Mouse (Mus musculus): ENCODE results near the gene Fbxl17.

Gene Fbxl17

DNA sequence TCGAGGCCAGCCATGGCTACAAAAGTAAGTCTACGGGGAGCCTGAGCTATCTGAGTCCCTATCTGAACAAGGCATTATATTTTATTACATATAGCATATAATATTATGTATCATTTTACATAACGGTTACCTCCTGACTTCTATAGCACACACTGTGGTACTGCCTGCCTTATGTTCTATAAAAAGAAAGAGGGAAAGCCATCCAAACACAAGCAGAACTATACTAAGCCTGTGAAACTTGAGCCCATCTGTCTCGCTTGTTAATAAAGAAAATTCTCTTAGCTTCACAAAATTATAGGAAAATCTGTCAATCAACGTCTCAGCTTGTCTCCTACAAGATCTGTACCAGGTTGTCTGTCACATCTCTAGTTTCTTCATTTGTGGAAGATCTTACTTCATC, 173.6 kb downstream of the Fbxl17 start:
- DNase-seq (ENCODE audit: low spot score) = no peak

DNA sequence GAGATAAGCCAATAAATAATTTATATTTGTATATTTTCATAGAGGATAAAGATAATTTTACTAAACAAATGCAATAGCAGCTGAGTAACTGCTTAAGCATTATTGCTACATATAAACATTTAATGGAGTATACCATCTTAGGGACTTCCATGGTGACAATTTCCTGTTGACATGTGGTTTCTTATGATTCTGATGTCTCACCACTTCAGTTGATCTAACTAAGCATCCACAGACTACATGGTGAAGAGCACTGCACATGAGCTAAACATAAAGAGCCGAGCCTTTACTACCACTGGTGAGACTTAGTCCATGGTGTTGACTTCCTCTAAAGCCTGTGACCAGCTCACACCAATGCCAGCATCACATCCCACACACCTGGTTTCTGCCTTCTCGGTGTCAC, 175.1 kb downstream of the Fbxl17 start:
- DNase-seq (ENCODE audit: low spot score) = no peak

GRCm38 (mm10) chr17:63324039-63324438, 175.8 kb downstream of the Fbxl17 start:
- peak; percentile 72 for DNase-seq (ENCODE audit: low spot score)

DNA sequence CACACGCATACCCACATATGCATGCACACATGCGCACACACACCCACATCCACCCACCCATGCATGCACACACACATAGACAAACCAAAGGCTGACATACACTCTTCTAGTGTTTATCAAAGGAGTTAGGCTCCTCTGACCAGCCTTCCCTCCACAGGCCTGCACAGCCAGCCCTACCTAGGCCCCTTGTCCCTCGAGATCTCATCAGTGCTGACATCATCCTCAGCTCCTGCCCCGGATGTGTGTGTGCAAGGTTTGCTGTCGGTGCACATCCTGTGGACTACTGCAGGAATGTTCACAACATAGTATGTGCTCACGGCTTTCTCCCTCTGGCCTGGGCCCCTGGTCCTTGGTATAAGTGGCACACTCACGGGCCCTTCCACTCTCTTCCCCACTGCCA, 177.0 kb downstream of the Fbxl17 start:
- no peak for DNase-seq (ENCODE audit: low spot score)

DNA sequence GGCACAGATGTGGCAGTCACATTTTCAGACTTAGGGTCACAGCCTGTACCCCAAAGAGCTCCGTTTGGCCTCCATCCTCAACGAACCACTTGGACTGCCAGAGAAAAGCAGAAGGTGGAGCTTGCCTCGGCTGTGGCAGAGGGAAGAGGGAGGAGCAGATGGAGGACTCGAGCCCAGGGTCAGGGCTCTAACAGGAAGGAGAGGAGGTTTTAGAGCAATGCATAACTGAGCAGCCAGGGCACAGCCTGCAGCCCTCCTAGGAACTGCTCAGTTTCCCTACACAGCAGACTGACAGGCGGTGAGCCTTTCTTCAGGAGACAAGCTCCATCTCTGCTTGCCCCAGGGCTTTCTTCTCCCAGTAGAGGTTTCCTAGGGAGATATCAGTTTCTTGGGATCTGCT, 178.5 kb downstream of the Fbxl17 start:
- DNase-seq (ENCODE audit: low spot score) = no peak

GRCm38 (mm10) chr17:63317518-63317917, 182.3 kb downstream of the Fbxl17 start:
- DNase-seq (ENCODE audit: low spot score) = no peak

DNA sequence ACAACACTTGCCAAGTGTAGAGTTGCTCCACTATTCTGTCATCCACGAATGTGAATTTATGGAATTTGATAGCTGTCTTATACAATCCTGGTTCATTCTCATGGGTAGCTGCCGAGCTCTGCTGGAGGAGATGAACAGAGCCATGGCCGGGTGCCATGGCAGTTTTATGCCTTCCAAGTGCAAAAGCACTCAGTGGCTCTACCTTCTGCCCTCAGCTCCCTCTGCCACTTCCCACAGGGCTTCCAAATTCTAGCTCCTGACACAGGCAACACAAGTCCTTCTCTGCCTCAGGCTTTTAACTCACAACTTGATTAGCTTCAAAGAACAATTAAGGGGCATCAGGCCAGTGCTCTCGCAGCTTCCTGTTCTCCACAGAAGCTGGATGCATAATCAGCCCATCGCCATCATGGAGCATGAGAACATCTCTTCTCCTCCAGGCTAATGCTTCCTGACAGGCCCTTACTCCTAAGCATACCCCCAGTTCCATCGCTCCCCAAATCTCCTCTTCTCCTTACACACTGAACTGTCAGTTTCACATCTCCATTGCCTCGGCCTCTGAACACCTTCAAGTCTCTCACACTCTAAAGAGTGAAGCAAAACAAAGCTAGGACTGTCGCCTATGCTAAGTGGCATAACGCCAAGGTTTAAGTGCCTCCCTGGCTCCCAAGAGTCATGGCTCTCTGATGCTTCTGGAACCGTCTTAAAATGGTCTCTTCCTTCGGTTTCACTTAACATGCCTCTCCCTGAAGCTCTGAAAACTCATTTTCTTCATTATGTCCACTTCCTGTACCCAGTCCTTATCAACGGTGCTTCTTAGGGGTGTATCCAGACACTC, 184.0 kb downstream of the Fbxl17 start:
- DNase-seq (ENCODE audit: low spot score) = no peak

GRCm38 (mm10) chr17:63312804-63313203, 187.0 kb downstream of the Fbxl17 start:
- no peak for DNase-seq (ENCODE audit: low spot score)

GRCm38 (mm10) chr17:63312330-63312729, 187.5 kb downstream of the Fbxl17 start:
- DNase-seq (ENCODE audit: low spot score) = no peak

GRCm38 (mm10) chr17:63311613-63312012, 188.2 kb downstream of the Fbxl17 start:
- DNase-seq (ENCODE audit: low spot score) = no peak

GRCm38 (mm10) chr17:63310021-63310420, 189.8 kb downstream of the Fbxl17 start:
- no peak for DNase-seq (ENCODE audit: low spot score)

GRCm38 (mm10) chr17:63303862-63304261, 196.0 kb downstream of the Fbxl17 start:
- no peak for DNase-seq (ENCODE audit: low spot score)

DNA sequence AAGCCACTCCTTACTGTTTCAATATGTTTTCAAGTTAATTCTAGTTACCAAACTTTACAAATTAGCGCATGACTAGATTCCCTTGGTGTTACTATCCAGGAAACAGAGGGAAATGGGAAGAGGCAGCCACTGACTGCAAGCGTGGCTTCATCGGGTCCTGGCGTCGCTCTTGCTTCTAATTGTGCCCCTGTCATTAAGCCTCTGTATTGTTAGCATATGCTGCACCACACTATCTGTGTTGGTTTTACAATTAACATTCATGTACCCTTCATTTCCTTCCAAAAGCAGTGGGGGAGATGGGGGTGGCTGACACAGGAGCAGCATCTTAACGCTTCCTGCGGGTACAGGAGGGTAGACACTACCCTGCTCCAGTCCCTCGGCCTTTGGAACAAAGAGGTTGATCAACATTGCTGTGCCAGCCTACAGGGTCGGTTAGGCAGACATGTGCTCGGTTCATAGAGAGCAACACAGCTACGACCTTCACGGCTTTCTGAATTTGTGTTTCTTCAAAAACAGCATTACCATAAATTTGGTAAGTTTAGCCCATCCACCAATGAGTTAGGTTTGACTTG, 197.9 kb downstream of the Fbxl17 start:
- DNase-seq (ENCODE audit: low spot score) = no peak

DNA sequence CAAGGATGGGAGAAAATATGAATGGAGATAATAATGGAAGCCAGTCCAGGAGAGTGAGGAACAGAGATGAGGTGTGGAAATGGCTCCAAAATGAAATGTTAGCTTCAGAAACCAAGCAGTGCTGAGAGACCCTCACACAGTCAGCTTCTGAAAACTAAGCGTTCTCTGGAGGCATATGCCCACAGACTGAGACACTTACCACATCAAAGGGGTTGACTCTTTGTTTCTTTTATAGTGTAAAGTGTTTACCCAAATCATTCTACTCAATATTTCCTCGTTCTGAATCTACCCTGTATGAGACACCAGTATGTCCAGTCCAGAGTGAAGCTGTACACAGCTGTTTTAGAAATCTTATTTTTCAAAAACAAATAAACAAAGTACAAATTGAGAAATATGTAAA, 204.3 kb downstream of the Fbxl17 start:
- no peak for DNase-seq (ENCODE audit: low spot score)

GRCm38 (mm10) chr17:63294961-63295360, 204.9 kb downstream of the Fbxl17 start:
- DNase-seq (ENCODE audit: low spot score) = no peak

GRCm38 (mm10) chr17:63293979-63294378, 205.8 kb downstream of the Fbxl17 start:
- no peak for DNase-seq (ENCODE audit: low spot score)

DNA sequence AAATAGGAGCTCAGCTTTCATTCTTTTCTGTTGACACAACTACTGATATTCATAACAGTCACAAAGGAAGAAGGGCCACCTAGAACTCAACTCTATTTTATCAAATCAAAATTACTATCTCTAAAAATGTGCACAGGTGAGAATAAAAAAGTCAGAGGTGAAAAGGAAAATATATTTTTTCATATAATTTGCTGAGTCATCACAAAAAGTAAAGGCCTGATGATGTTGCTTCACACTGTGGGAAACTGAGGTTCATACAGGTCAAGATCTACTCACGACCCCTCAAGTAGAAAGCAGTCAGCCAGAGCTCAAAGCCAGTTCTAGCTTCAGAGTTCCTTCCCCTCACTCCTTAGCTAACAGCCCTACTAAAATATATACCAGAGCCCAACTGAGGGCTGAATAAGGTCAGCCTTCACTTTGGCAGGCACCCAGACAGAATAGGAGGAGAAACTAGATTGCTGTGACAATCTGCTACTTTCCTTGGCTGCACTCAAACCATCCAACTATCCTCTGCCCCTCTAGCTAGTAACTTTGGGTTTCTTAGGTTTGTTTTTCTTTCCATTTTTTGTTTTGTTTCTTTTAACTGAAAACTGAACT, 210.4 kb downstream of the Fbxl17 start:
- DNase-seq (ENCODE audit: low spot score) = no peak

DNA sequence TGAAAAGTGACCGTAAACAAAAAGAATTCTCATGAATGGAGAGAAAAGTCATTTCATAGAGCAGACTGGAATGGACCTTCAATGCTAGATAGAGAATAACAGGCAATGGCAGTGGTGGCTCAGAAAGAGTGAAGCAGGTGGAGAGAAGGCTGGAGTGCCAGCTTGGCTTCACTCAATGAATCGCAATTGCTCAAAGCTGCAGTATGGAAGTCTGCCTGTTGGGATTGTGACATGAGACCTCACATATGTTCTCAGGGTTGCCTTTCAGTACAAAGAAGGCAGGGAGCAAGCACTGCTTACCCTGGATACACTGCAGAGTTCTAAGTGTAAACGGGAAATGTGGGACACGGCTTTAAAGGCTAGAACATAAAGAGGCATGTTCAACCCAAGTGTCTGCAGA, 211.0 kb downstream of the Fbxl17 start:
- no peak for DNase-seq (ENCODE audit: low spot score)

DNA sequence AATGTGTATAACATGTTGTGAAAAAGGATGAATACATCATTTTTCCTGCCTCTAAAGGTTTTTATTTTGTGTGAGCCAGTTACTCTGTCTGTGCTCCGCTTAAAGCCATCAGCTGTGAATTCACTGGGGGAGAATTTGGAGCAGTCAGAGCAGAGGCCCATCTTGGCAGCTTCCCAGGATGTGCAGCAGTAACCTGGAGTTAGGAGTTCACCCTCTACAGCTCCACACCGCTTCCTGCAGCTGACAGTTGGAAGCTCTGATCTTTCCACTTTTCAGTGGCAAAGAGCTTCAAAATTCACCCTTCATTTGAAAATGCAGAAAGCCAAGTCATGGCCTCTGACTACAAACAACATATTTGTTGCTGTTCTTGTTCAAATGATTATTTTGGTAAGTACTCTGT, 212.4 kb downstream of the Fbxl17 start:
- peak; percentile 16 for DNase-seq (ENCODE audit: low spot score)

- no peak for DNase-seq (ENCODE audit: low spot score)
These were observed 214.4 kb downstream of the Fbxl17 start for GRCm38 (mm10) chr17:63285265-63285939.

DNA sequence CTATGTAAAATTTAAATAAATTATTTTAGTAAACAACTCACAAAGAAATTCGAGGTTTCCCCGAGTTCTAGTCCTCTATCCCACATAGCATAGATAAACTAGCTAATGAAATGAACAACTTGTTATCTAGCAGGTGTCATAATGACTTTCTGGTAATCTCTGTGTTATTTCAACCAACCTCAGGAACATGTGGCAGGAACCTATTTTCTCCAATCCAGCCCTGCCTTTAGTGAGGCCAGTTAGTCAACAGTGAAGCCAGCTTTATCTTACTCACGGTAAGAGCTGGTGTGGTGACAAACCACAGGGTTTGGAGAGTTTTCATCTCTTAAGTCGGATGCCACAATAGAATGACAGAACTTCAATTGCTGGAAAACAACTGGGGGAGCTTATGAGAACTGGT, 215.7 kb downstream of the Fbxl17 start:
- DNase-seq (ENCODE audit: low spot score) = no peak

- no peak for DNase-seq (ENCODE audit: low spot score)
These were observed 217.8 kb downstream of the Fbxl17 start for GRCm38 (mm10) chr17:63282004-63282403.

DNA sequence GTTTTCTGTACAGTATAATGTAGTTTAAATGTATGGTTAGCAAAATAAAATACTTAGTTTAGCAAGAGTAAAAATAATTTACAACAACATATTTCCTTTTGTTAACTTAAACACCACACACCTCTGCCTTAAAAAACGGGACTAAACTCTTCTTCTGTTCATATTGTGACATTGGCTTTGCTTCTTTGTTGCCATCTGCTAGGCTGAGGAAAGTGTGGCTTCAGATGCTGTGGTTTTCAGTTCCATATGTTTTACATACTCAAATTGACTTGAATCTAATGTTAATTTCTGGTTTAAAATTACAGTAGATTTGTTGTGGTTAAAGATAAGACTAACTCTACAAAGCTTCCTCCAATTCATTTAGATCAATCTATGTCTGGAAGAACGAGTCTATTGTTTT, 218.8 kb downstream of the Fbxl17 start:
- DNase-seq (ENCODE audit: low spot score) = no peak
